Mouse (Mus musculus) left cerebral cortex, postnatal 25 days (tissue): ENCODE measurements around the gene Sorl1. TPM values are rescaled to one million over a fixed set of nuclear protein-coding genes. Genes with fewer than 3 reads are reported as not detected.
A peak's percentile ranks its signal among the peaks of the same experiment; 100 is the strongest.
"Not testable (repeated sequence)": the region's sequence is repeated elsewhere in the genome, so short reads cannot be mapped to it uniquely, and the experiment has no call there.

ENCODE experiments used
- DNase-seq, 2 experiments: peaks; one replicate each; pipeline ENCODE4 v3.0.0; 2022; ENCODE audit warnings: low spot score in 2 of 2, mixed read lengths in 1 of 2
- intact Hi-C: fragments of 180-260 bp; cut with DNase I; formaldehyde crosslinking; loops from one replicate; pipeline ENCODE4 v1.15.1; 2025
- total RNA-seq, 2 experiments: library from RNA; stranded (reverse); gene quantifications; 2 replicates each; pipeline ENCODE4 v1.2.3; 2021

Gene Sorl1
- total RNA-seq, 2 experiments from 2014 or later: 203 to 227 TPM

GRCm38 (mm10) chr9:42065756-42066155 is 58.3 kb downstream of the Sorl1 start:
- no peak for DNase-seq
- intact Hi-C loops: no loop called here

- no peak for DNase-seq
- intact Hi-C loops: no loop called here
Observed at GRCm38 (mm10) chr9:42063391-42063790, 60.7 kb downstream of the Sorl1 start.

- no peak for DNase-seq
Observed at GRCm38 (mm10) chr9:42062269-42062668, 61.8 kb downstream of the Sorl1 start.

GRCm38 (mm10) chr9:42059006-42059405 is 65.1 kb downstream of the Sorl1 start:
- intact Hi-C loops, DNase-seq: not testable (repeated sequence)

More at GRCm38 (mm10) chr9:42062269-42062668, 61.8 kb downstream of the Sorl1 start:
- intact Hi-C loops: no loop called here

GRCm38 (mm10) chr9:42056591-42056990 is 67.5 kb downstream of the Sorl1 start:
- intact Hi-C loops: no loop called here
- no peak for DNase-seq

- DNase-seq: peak; percentile 53 to 83
- intact Hi-C loops: loop anchor here (2.0 kb wide), 4 partner anchors 67 to 185 kb away; no protein-coding TSS in a partner anchor
Observed at GRCm38 (mm10) chr9:42055378-42055777, 68.7 kb downstream of the Sorl1 start.

GRCm38 (mm10) chr9:42054339-42055272 is 69.5 kb downstream of the Sorl1 start:
- DNase-seq: peak; percentile 79 to 94
- intact Hi-C loops: loop anchor here (1.0 to 2.0 kb wide), 5 partner anchors 29 to 186 kb away; no protein-coding TSS in a partner anchor

GRCm38 (mm10) chr9:42053591-42054190 is 70.4 kb downstream of the Sorl1 start:
- intact Hi-C loops: loop anchor here (1.0 to 2.0 kb wide), 5 partner anchors 30 to 187 kb away; no protein-coding TSS in a partner anchor
- peak in 1 of 2 experiments; percentile 54 for DNase-seq

- intact Hi-C loops: no loop called here
- no peak for DNase-seq
Observed at GRCm38 (mm10) chr9:42052713-42053356, 71.3 kb downstream of the Sorl1 start.

- no peak for DNase-seq
- intact Hi-C loops: no loop called here
Observed at GRCm38 (mm10) chr9:42048542-42048941, 75.6 kb downstream of the Sorl1 start.

- intact Hi-C loops: no loop called here
- DNase-seq: no peak
Observed at GRCm38 (mm10) chr9:42047786-42048185, 76.3 kb downstream of the Sorl1 start.

- no peak for DNase-seq
- intact Hi-C loops: no loop called here
Observed at GRCm38 (mm10) chr9:42046248-42046647, 77.8 kb downstream of the Sorl1 start.

GRCm38 (mm10) chr9:42044651-42045050 is 79.4 kb downstream of the Sorl1 start:
- no peak for DNase-seq
- intact Hi-C loops: no loop called here

GRCm38 (mm10) chr9:42043934-42044333 is 80.2 kb downstream of the Sorl1 start:
- no peak for DNase-seq
- intact Hi-C loops: no loop called here

- peak in 1 of 2 experiments; percentile 59 for DNase-seq
- intact Hi-C loops: no loop called here
Observed at GRCm38 (mm10) chr9:42039000-42039992, 84.8 kb downstream of the Sorl1 start.

GRCm38 (mm10) chr9:42036885-42037284 is 87.2 kb downstream of the Sorl1 start:
- intact Hi-C loops: no loop called here
- no peak for DNase-seq

GRCm38 (mm10) chr9:42035995-42036394 is 88.1 kb downstream of the Sorl1 start:
- no peak for DNase-seq
- intact Hi-C loops: no loop called here

- DNase-seq: no peak
Observed at GRCm38 (mm10) chr9:42035213-42035765, 88.8 kb downstream of the Sorl1 start.

GRCm38 (mm10) chr9:42034116-42034520 is 90.0 kb downstream of the Sorl1 start:
- intact Hi-C loops: no loop called here
- no peak for DNase-seq

More at GRCm38 (mm10) chr9:42035213-42035765, 88.8 kb downstream of the Sorl1 start:
- intact Hi-C loops: no loop called here
